Mouse (Mus musculus) macrophage (primary cell): Measurements from ENCODE around the gene Lama5. TPM values are rescaled to one million over a fixed set of nuclear protein-coding genes. Genes with fewer than 3 reads are reported as not detected.

ENCODE experiments used
- H3K27ac ChIP-seq: fragments of 350-480 bp; formaldehyde crosslinking; 2 replicates; pipeline ENCODE4 v1.9.0; 2021
- H3K36me3 ChIP-seq: fragments of 350-480 bp; formaldehyde crosslinking; 2 replicates; pipeline ENCODE4 v1.9.0; 2021; ENCODE audit errors: inconsistent target
- H3K4me3 ChIP-seq: fragments of 350-480 bp; formaldehyde crosslinking; 2 replicates; pipeline ENCODE4 v1.9.0; 2021; ENCODE audit errors: inconsistent target
- H3K79me2 ChIP-seq: fragments of 350-480 bp; formaldehyde crosslinking; 2 replicates; pipeline ENCODE4 v1.9.0; 2021; ENCODE audit errors: inconsistent target
- WGBS: methylation state at CpG from one replicate; pipeline ENCODE4 v1.1.7; 2026; ENCODE audit warnings: inconsistent platforms; ENCODE audit not compliant: missing documents; 5-methylcytosine and 5-hydroxymethylcytosine counted together
- polyA plus RNA-seq: library from polyadenylated mRNA; stranded (reverse); fragments of 250-400 nt; gene quantifications from 3 replicates; pipeline ENCODE4 v1.2.4, GENCODE M21; 2018; ENCODE audit warnings: inconsistent platforms
- total RNA-seq, 78 experiments: library from RNA; depleted of rRNA; stranded (reverse); fragments of 250-400 nt; gene quantifications; 1 replicate in 9 of 78; 2 replicates in 24 of 78; 3 replicates in 43 of 78; 4 replicates in 2 of 78; pipeline ENCODE4 v1.2.4; 2018; ENCODE audit warnings: inconsistent platforms in 56 of 78

The Lama5 gene
- 1 to 10 TPM in 3 of 26 experiments, under 1 TPM in 11, not detected in 12; 0.05 to 4.5 (median 0.12) TPM for total RNA-seq (2018; cell fraction: chromatin; rRNA removed)
- under 1 TPM in 2 of 26 experiments, not detected in 24; under 0.01 to 0.10 TPM for total RNA-seq (2018; cell fraction: cytosol; rRNA removed)
- 1 to 10 TPM in 1 of 26 experiments, under 1 TPM in 6, not detected in 19; 0.04 to 1.1 (median 0.08) TPM for total RNA-seq (2018; cell fraction: nucleus; rRNA removed)
- not detected in 3 replicates for polyA plus RNA-seq

- H3K27ac ChIP-seq, result no peak within 1 kb of the TSS
- no peak within 1 kb of the TSS for H3K4me3 ChIP-seq
- no peaks in the 10 kb centered on the region for H3K36me3 ChIP-seq
- no peaks in the 10 kb centered on the region for H3K79me2 ChIP-seq
- WGBS, result 2% methylated on average over 28 of the region's 37 CpGs
These were observed at the start of gene Lama5 for GRCm38 (mm10) chr2:180225762-180226378. TSS of gene Lama5 (minus strand) at chr2:180225859.

GRCm38 (mm10) chr2:180274523-180274922 lies 48.9 kb upstream of the Lama5 start:
- H3K79me2 ChIP-seq, result no peaks in the 10 kb centered on the region
- 79% methylated on average over 2 of the region's 2 CpGs for WGBS
- H3K36me3 ChIP-seq, result no peaks in the 10 kb centered on the region
- H3K4me3 ChIP-seq, result no peak overlapping the region
- no peak overlapping the region for H3K27ac ChIP-seq

- H3K79me2 ChIP-seq, result no peaks in the 10 kb centered on the region
- H3K36me3 ChIP-seq, result no peaks in the 10 kb centered on the region
- 1% methylated on average over 67 of the region's 68 CpGs for WGBS
- peak within 1 kb of the TSS; percentile 39 for H3K4me3 ChIP-seq
- no peak within 1 kb of the TSS for H3K27ac ChIP-seq
These were observed 48.0 kb upstream of the Lama5 start, which contains the start of gene Cables2 for GRCm38 (mm10) chr2:180273394-180274244. TSS of gene Cables2 (minus strand) at chr2:180273496.

- H3K79me2 ChIP-seq, result no peaks in the 10 kb centered on the region
- H3K27ac ChIP-seq, result no peak overlapping the region
- peak overlapping the region; percentile 39 for H3K4me3 ChIP-seq
- no peaks in the 10 kb centered on the region for H3K36me3 ChIP-seq
- WGBS, result 2% methylated on average over 35 of the region's 37 CpGs
These were observed 47.2 kb upstream of the Lama5 start for GRCm38 (mm10) chr2:180272884-180273321.

GRCm38 (mm10) chr2:180271804-180272395 lies 46.2 kb upstream of the Lama5 start:
- Histone ChIP-seq H3K27ac (no peak overlapping the region), H3K4me3 (no peak overlapping the region), H3K79me2 (no peaks in the 10 kb centered on the region), H3K36me3 (no peaks in the 10 kb centered on the region)
- 85% methylated on average over 5 of the region's 5 CpGs for WGBS

GRCm38 (mm10) chr2:180270537-180271255 lies 45.0 kb upstream of the Lama5 start:
- Histone ChIP-seq H3K79me2 (no peaks in the 10 kb centered on the region), H3K27ac (no peak overlapping the region), H3K4me3 (no peak overlapping the region), H3K36me3 (no peaks in the 10 kb centered on the region)
- WGBS, result 37% methylated on average over 7 of the region's 7 CpGs

- Histone ChIP-seq H3K27ac (no peak overlapping the region), H3K4me3 (no peak overlapping the region), H3K36me3 (no peaks in the 10 kb centered on the region), H3K79me2 (no peaks in the 10 kb centered on the region)
- 97% methylated on average over 10 of the region's 10 CpGs for WGBS
These were observed 43.7 kb upstream of the Lama5 start for GRCm38 (mm10) chr2:180269329-180269728.

- Histone ChIP-seq H3K4me3 (no peak overlapping the region), H3K27ac (no peak overlapping the region), H3K79me2 (no peaks in the 10 kb centered on the region), H3K36me3 (peaks cover 8% of the 10 kb centered on the region; the same call in 1 of the 2 replicates)
- WGBS, result 90% methylated on average over 2 of the region's 2 CpGs
These were observed 42.3 kb upstream of the Lama5 start for GRCm38 (mm10) chr2:180267955-180268354.

GRCm38 (mm10) chr2:180262891-180263290 lies 37.2 kb upstream of the Lama5 start:
- no peak overlapping the region for H3K27ac ChIP-seq
- no peak overlapping the region for H3K4me3 ChIP-seq
- peaks cover 15% of the 10 kb centered on the region; the same call in 1 of the 2 replicates for H3K36me3 ChIP-seq
- peaks cover 9% of the 10 kb centered on the region for H3K79me2 ChIP-seq
- 92% methylated on average over 10 of the region's 10 CpGs for WGBS

- Histone ChIP-seq H3K27ac (no peak overlapping the region), H3K79me2 (peaks cover 14% of the 10 kb centered on the region), H3K4me3 (no peak overlapping the region), H3K36me3 (peaks cover 15% of the 10 kb centered on the region; the same call in 1 of the 2 replicates)
- WGBS, result 93% methylated on average over 3 of the region's 3 CpGs
These were observed 36.8 kb upstream of the Lama5 start for GRCm38 (mm10) chr2:180262441-180262840.

- peaks cover 15% of the 10 kb centered on the region; the same call in 1 of the 2 replicates for H3K36me3 ChIP-seq
- 98% methylated on average over 7 of the region's 7 CpGs for WGBS
These were observed 36.2 kb upstream of the Lama5 start for GRCm38 (mm10) chr2:180261901-180262300.

GRCm38 (mm10) chr2:180260610-180261480 lies 35.2 kb upstream of the Lama5 start:
- WGBS, result 92% methylated on average over 8 of the region's 8 CpGs
- peaks cover 14% of the 10 kb centered on the region for H3K79me2 ChIP-seq
- H3K36me3 ChIP-seq, result peaks cover 15% of the 10 kb centered on the region; the same call in 1 of the 2 replicates
- no peak overlapping the region for H3K4me3 ChIP-seq
- no peak overlapping the region for H3K27ac ChIP-seq

More at GRCm38 (mm10) chr2:180261901-180262300, 36.2 kb upstream of the Lama5 start:
- Histone ChIP-seq H3K79me2 (peaks cover 14% of the 10 kb centered on the region), H3K4me3 (no peak overlapping the region), H3K27ac (no peak overlapping the region)
